Mouse (Mus musculus) small intestine, adult 2 months (tissue): ENCODE measurements at regions not wholly inside any gene's neighbourhood (a gene's known extent, or its start where the extent isn't known, plus 50 kb on each side); places are given as distances from the start of the nearest gene placed in this dataset.

Source experiments
- CTCF ChIP-seq: fragments of 200-500 bp; IDR thresholded peaks from 2 replicates; pipeline ENCODE4 v1.5.1; 2012; ENCODE audit warnings: low read depth, mild to moderate bottlenecking, control low read depth, inconsistent platforms, low read length, moderate library complexity, mixed read lengths; ENCODE audit not compliant: insufficient replicate concordance, insufficient read length; ENCODE audit errors: extremely low read depth
- POLR2A ChIP-seq: fragments of 200-500 bp; IDR thresholded peaks from 2 replicates; pipeline ENCODE4 v1.6.1; 2012; ENCODE audit warnings: low read depth, mild to moderate bottlenecking, control low read depth, inconsistent platforms, low read length, moderate library complexity

GRCm38 (mm10) chr6:117550930-117551329, 290.1 kb upstream of the Zfp637 start:
- TF ChIP-seq CTCF: no peak
- TF ChIP-seq POLR2A: no peak
